Mouse (Mus musculus): ENCODE measurements around the gene Csmd2.
"Not testable (repeated sequence)": the region's sequence is repeated elsewhere in the genome, so short reads cannot be mapped to it uniquely, and the experiment has no call there.

The Csmd2 gene

DNA sequence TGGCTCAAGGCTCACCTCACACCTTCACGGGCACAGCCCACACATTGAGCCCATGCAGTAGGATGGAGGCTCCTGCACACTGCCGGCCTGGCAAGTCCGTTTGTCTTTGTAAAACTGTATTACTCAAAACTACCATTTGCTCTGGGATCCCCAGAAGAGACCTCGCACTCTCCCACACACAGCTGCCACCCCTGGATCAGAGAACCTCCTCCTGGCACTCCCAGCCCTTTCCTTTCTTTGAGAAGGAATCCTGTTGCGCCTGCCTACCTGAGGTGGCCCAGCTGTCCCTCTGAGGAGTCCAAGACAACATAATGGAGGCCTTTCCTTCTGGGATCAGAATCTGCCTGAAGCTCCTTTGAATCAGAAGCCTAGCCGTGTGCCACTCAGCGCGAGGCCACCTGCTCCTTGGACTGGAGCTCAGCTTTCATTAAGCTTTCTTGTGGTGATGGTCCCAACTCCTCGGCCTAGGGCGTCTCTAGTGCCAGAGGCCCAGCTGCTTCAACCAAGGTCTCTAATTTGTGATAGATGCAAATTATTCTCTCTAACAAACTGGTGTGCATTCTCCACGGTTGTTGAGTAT is 502.0 kb downstream of the Csmd2 start:
- DNase-seq (ENCODE audit: low spot score in 2 of 2), result no peak

GRCm38 (mm10) chr4:128492055-128492454 is 504.4 kb downstream of the Csmd2 start:
- no peak for DNase-seq (ENCODE audit: low spot score in 2 of 2)

DNA sequence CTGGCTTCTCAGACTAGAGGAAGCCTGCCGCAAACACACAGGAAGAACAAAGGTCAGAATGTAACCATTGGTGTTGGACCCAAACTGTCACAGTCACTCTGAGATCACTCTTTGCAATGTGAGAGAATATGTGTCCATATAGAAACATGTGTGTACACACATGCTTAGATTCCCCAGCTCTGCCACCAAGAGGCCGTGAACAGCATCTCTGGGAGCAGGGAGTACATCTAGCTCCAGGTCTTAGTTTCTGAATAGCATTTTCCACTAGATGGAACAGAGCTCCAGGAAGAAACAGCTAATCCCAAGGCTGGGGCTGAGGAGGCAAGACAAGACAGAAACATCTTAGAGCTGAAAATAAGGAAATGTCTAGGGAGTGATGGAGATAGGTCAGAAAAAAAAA is 512.3 kb downstream of the Csmd2 start:
- DNase-seq (ENCODE audit: low spot score in 2 of 2), result no peak

- no peak for DNase-seq (ENCODE audit: low spot score in 2 of 2)
Measured at GRCm38 (mm10) chr4:128506878-128507277, 519.2 kb downstream of the Csmd2 start.

GRCm38 (mm10) chr4:128509885-128510284 is 522.2 kb downstream of the Csmd2 start:
- no peak for DNase-seq (ENCODE audit: low spot score in 2 of 2)

DNA sequence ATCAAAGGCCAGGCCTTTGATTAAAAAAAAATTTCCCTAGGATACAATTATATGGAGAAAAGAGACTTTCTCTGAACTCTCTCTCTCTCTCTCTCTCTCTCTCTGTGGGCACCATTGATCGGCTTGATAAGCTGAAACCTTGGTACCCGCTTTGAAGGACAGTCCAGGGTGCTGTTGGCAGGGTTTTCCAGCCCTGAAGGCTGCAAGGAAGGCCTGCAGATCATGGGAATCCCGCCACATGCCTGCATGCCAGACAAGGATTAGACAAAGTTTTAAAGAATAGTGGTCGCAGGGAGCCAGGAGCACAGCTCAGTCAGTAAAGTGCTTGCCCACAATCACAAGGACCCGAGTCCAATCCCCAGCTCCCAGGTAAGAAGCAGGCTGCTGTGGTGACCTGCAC is 526.8 kb downstream of the Csmd2 start:
- DNase-seq (ENCODE audit: low spot score in 2 of 2), result no peak

GRCm38 (mm10) chr4:128521276-128521675 is 533.6 kb downstream of the Csmd2 start:
- DNase-seq (ENCODE audit: low spot score in 2 of 2), result no peak

- DNase-seq (ENCODE audit: low spot score in 2 of 2), result no peak
Measured at GRCm38 (mm10) chr4:128543378-128543777, 555.7 kb downstream of the Csmd2 start.

- not testable (repeated sequence) for DNase-seq (ENCODE audit: low spot score in 2 of 2)
Measured at GRCm38 (mm10) chr4:128543956-128544486, 556.4 kb downstream of the Csmd2 start.

- no peak for DNase-seq (ENCODE audit: low spot score in 2 of 2)
Measured at GRCm38 (mm10) chr4:128550756-128551155, 563.1 kb downstream of the Csmd2 start.

- no peak for DNase-seq (ENCODE audit: low spot score in 2 of 2)
Measured at GRCm38 (mm10) chr4:128554198-128554597, 566.5 kb downstream of the Csmd2 start.

GRCm38 (mm10) chr4:128560327-128560726 is 572.7 kb downstream of the Csmd2 start:
- DNase-seq (ENCODE audit: low spot score in 2 of 2), result no peak

- no peak for DNase-seq (ENCODE audit: low spot score in 2 of 2)
Measured at GRCm38 (mm10) chr4:128575811-128576210, 588.2 kb downstream of the Csmd2 start.

GRCm38 (mm10) chr4:128579182-128579581 is 591.5 kb downstream of the Csmd2 start:
- peak in 1 of 2 experiments; percentile 38 for DNase-seq (ENCODE audit: low spot score in 2 of 2)

GRCm38 (mm10) chr4:128593286-128593685 is 605.6 kb downstream of the Csmd2 start:
- no peak for DNase-seq (ENCODE audit: low spot score in 2 of 2)

DNA sequence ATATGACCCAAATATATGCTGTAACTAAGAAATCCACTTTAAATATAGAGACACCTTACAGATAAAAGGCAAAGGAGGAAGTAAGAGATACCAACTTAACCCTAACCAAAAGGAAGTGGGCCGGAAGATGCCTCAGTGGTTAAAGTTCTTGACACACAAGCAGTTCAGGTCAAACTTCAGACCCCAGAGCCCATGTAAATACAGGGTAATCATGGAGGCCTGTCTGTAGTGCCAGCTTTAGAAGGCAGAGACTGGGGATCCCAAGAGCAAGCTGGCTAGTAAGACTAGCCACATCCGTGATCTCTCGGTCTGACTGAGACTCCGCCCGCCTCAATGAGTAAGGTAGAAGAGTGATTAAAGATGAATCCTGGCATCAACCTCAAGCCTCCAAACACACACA is 606.4 kb downstream of the Csmd2 start:
- DNase-seq (ENCODE audit: low spot score in 2 of 2), result no peak

- DNase-seq (ENCODE audit: low spot score in 2 of 2), result no peak
Measured at GRCm38 (mm10) chr4:128597801-128598560, 610.3 kb downstream of the Csmd2 start.

DNA sequence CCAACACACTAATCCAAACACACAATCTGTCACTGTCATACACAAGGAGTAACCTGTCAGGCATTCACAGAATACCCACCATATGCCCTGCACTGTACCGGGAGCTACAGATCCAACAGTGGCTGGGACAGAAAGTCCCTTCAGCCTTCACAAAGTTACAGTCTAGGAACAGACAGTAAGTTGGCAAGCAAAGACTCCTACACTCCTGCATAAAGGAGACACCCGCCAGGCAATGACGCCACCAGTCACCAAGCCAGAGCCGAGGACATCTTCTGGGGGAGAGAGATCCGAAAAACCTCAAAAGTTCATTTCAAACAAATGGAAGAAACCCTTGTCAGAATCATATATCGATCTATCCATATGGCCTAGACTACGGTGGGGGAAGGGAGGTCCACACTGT is 618.9 kb downstream of the Csmd2 start:
- no peak for DNase-seq (ENCODE audit: low spot score in 2 of 2)

DNA sequence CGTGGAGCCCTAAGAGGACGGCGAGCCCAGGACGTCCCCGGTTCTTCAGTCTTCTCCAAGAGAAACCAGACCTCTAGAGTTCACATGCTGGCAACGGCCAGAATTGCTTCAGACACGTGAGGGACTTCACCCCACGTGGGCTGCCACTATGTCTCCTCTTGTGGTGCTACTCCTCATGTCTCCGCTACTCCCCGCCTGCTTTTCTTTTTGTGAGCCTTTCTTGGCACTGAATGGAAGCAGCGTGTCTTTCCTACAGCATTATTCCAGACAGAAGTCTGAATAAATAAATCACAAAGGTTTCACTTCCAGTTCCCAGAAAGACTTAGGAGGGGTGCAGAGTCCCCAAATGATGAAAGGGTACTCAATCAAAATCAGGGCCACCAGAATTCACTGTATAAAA is 620.0 kb downstream of the Csmd2 start:
- DNase-seq (ENCODE audit: low spot score in 2 of 2), result no peak

DNA sequence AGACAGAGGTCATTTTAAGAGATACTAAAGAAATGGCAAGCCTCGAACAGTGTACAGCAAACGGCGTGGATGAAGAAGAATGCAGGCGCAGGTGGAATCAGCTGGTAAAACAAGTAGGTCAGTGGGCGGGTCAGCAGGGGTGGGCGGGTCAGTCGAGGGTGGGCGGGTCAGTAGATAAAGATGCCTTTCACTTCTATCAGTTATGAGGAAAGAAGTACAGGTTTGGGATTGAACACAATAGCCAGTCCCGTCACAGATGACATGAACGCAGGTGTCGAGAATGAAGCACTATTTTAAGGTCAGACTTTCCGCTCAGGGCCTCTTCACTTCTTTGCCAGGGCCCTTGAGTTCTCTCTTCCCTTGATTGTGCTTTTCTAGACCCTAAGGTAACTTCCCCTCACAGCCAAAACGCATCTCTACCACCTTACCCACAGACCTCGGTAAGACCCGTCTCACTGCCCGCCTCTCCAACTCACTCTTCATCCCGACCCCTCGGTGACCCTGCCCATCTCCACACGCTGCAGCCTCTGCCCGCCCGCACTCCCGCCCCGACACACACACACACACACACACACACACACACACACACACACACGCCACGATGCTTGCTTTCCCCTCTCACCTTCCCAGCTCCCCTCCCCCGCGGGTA is 621.7 kb downstream of the Csmd2 start:
- no peak for DNase-seq (ENCODE audit: low spot score in 2 of 2)

DNA sequence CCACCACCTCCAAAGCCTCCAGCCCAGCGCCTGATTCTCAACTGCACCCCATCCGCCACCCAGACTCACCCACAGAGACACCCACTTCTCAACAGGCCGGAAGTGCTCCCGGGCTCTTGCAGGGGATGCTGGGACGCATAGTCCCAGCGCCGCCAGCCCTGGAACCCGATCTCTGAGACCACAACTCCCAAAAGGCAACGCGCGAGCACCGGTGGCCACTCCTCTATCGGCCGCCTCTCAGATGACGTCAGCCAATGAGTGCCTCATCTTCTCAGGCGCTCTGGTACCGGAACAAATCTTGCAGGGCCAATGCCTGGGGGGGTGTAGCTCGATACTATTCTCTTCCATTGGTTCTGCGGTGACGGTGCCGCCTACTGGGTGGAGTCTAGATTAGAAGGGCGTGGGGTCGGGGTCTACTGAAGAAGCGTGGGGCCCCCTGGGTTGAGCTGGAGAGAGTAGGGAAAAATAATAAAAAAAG is 622.3 kb downstream of the Csmd2 start, which contains the start of gene Zscan20:
TSS of gene Zscan20 (minus strand) at position 174 of the 478 bp plus-strand sequence.
- peak; percentile 76 to 86 for DNase-seq (ENCODE audit: low spot score in 2 of 2)

- DNase-seq (ENCODE audit: low spot score in 2 of 2), result no peak
Measured at GRCm38 (mm10) chr4:128610706-128611105, 623.0 kb downstream of the Csmd2 start.
